Mouse (Mus musculus) CH12.LX (cell line): ENCODE measurements at regions not wholly inside any gene's neighbourhood (a gene's known extent, or its start where the extent isn't known, plus 50 kb on each side); places are given as distances from the start of the nearest gene placed in this dataset.

ENCODE experiments used
- CTCF ChIP-seq, 2 experiments: IDR thresholded peaks in 1 of 2; conservative IDR thresholded peaks in 1 of 2; 2 replicates each; pipeline ENCODE4 v1.5.1; 2011 to 2012; ENCODE audit warnings: low read depth in 2 of 2, low read length in 2 of 2, improper control_type of control experiment in 1 of 2, inconsistent platforms in 1 of 2, mild to moderate bottlenecking in 1 of 2, moderate library complexity in 1 of 2
- EP300 ChIP-seq: IDR thresholded peaks from 2 replicates; pipeline ENCODE4 v1.6.1; 2011; ENCODE audit warnings: low read length, improper control_type of control experiment
- KAT2A ChIP-seq: IDR thresholded peaks from 2 replicates; pipeline ENCODE4 v1.6.1; 2012; ENCODE audit warnings: low read length, improper control_type of control experiment, inconsistent platforms; ENCODE audit not compliant: insufficient replicate concordance
- MAFK ChIP-seq: IDR thresholded peaks from 2 replicates; pipeline ENCODE4 v1.6.1; 2011; ENCODE audit warnings: low read length, improper control_type of control experiment; ENCODE audit not compliant: insufficient replicate concordance
- MYC ChIP-seq: IDR thresholded peaks from 2 replicates; pipeline ENCODE4 v1.6.1; 2011; ENCODE audit warnings: low read depth, mild to moderate bottlenecking, improper control_type of control experiment, low read length
- POLR2A ChIP-seq: IDR thresholded peaks from 2 replicates; pipeline ENCODE4 v1.6.1; 2011; ENCODE audit warnings: low read depth, mild to moderate bottlenecking, improper control_type of control experiment, low read length
- ZMIZ1 ChIP-seq: IDR thresholded peaks from 2 replicates; pipeline ENCODE4 v1.6.1; 2012; ENCODE audit warnings: low read depth, mild to moderate bottlenecking, inconsistent platforms, low read length, improper control_type of control experiment

- TF ChIP-seq POLR2A: no peak
- TF ChIP-seq ZMIZ1: no peak
- no peak for TF ChIP-seq CTCF (conservative IDR thresholded peaks at IDR 0.05 in 1 of 2, IDR thresholded peaks at IDR 0.05 in 1 of 2; ENCODE audit: low read depth in 2 of 2, low read length in 2 of 2)
- no peak for TF ChIP-seq KAT2A
- TF ChIP-seq MYC: no peak
- no peak for TF ChIP-seq EP300
- TF ChIP-seq MAFK: no peak
Measured at GRCm38 (mm10) chr13:107893081-107893480, 151.2 kb upstream of the Smim15 start.
